In genomic region chr4:138216891-138217392, GRCm38 (mm10) we compare ENCODE assay signal across 8 mouse cellular contexts. TPM values are rescaled to one million over a fixed set of nuclear protein-coding genes. Genes with fewer than 3 reads are reported as not detected.
DNase-seq lines count a peak whose midpoint lies in the region; ATAC-seq and TF ChIP-seq lines count a peak whose summit lies in the region.

No protein-coding gene starts in this region.

- no peak for TF ChIP-seq RAD21 in MEL (IDR thresholded peaks at IDR 0.05; ENCODE audit: low read depth, low read length)

- H3K4me3 ChIP-seq in MEL (ENCODE audit: control insufficient read depth in 1 of 2, insufficient read depth in 1 of 2, low read depth in 2 of 2, low read length in 2 of 2) = peak overlapping the region; percentile 88 to 97
- peak overlapping the region; percentile 96 for H3K4me3 ChIP-seq in cerebellum, adult 2 months (replicated peaks; ENCODE audit: insufficient read depth, low read depth, low read length)
- peak overlapping the region; percentile 95 for H3K4me3 ChIP-seq in forebrain, postnatal 0 days (ENCODE audit: low read depth, low read length)
- H3K4me3 ChIP-seq in lung, embryonic 15.5 days = peak overlapping the region; percentile 98

- no peak; a peak in 1 of 6 replicates for TF ChIP-seq CTCF in MEL (IDR thresholded peaks at IDR 0.05 in 2 of 3, conservative IDR thresholded peaks at IDR 0.05 in 1 of 3; ENCODE audit: control insufficient read depth in 1 of 3, insufficient read depth in 1 of 3, low read depth in 2 of 3, low read length in 3 of 3, poor library complexity in 1 of 3, severe bottlenecking in 1 of 3)
- TF ChIP-seq CTCF in cerebellum, adult 2 months (IDR thresholded peaks at IDR 0.05; ENCODE audit: borderline replicate concordance, insufficient read depth, low read depth, low read length) = no peak
- TF ChIP-seq CTCF in forebrain, postnatal 0 days (IDR thresholded peaks at IDR 0.05; ENCODE audit: low read depth) = 0 out of 2 replicates have a peak, but pooled peaks have one; percentile 20

- peak overlapping the region; percentile 97 for H3K9ac ChIP-seq in MEL (ENCODE audit: control insufficient read depth, low read depth, low read length, poor library complexity, severe bottlenecking)
- peak overlapping the region; percentile 99 for H3K9ac ChIP-seq in forebrain, postnatal 0 days
- peak overlapping the region; percentile 99 for H3K9ac ChIP-seq in lung, embryonic 15.5 days

- TF ChIP-seq EP300 in MEL (IDR thresholded peaks at IDR 0.05; ENCODE audit: low read depth in 1 of 2, low read length in 2 of 2) = no peak

- H3K4me2 ChIP-seq in forebrain, postnatal 0 days (ENCODE audit: low read depth) = peak overlapping the region; percentile 71
- peak overlapping the region; percentile 77 for H3K4me2 ChIP-seq in lung, embryonic 15.5 days

- no peaks in the 10 kb centered on the region for H3K27me3 ChIP-seq in MEL (ENCODE audit: control insufficient read depth in 1 of 2, insufficient read depth in 2 of 2, low read length in 2 of 2)
- no peaks in the 10 kb centered on the region for H3K27me3 ChIP-seq in cerebellum, adult 2 months (ENCODE audit: control insufficient read depth, insufficient read depth, low read length)
- H3K27me3 ChIP-seq in forebrain, postnatal 0 days (ENCODE audit: insufficient read depth, low read length) = no peaks in the 10 kb centered on the region
- H3K27me3 ChIP-seq in lung, embryonic 15.5 days = no peaks in the 10 kb centered on the region

- ATAC-seq in forebrain, postnatal 0 days = peak; percentile 96
- peak; percentile 97 for ATAC-seq in lung, embryonic 15.5 days (ENCODE audit: borderline replicate concordance, extremely low read depth, low FRiP score, low TSS enrichment)

- H3K27ac ChIP-seq in MEL (ENCODE audit: control insufficient read depth, low read depth, low read length) = peak overlapping the region; percentile 74
- peak overlapping the region; percentile 98 for H3K27ac ChIP-seq in cerebellum, adult 2 months (ENCODE audit: insufficient read depth, low read length)
- H3K27ac ChIP-seq in forebrain, postnatal 0 days (ENCODE audit: low read depth, low read length) = peak overlapping the region; percentile 100
- peak overlapping the region; percentile 100 for H3K27ac ChIP-seq in lung, embryonic 15.5 days

- WGBS in cerebellum, adult 2 months = 2% methylated on average over 64 of the region's 68 CpGs
- WGBS in forebrain, postnatal 0 days = 0% methylated on average over 51 of the region's 68 CpGs
- WGBS in lung, embryonic 15.5 days = under 1% methylated on average over 52 of the region's 68 CpGs

- H3K79me2 ChIP-seq in MEL (ENCODE audit: control insufficient read depth, insufficient read depth, low read length, poor library complexity) = peaks cover 35% of the 10 kb centered on the region

- TF ChIP-seq POLR2A in MEL (IDR thresholded peaks at IDR 0.05; ENCODE audit: control insufficient read depth in 1 of 2, insufficient read depth in 1 of 2, low read depth in 1 of 2, low read length in 2 of 2, poor library complexity in 1 of 2) = peak in 1 of 2 experiments; percentile 53; a peak in 2 of 4 replicates
- peak; percentile 32; the same call in 1 of the 2 replicates for TF ChIP-seq POLR2A in cerebellum, adult 2 months (IDR thresholded peaks at IDR 0.05; ENCODE audit: borderline replicate concordance, insufficient read depth, low read length)

- H3K9me3 ChIP-seq in MEL (replicated peaks; ENCODE audit: insufficient read depth, low read length) = no peaks in the 10 kb centered on the region
- no peaks in the 10 kb centered on the region for H3K9me3 ChIP-seq in forebrain, postnatal 0 days (ENCODE audit: low read length)
- no peaks in the 10 kb centered on the region for H3K9me3 ChIP-seq in lung, embryonic 15.5 days

- H3K36me3 ChIP-seq in MEL (ENCODE audit: control insufficient read depth in 1 of 2, insufficient read depth in 2 of 2, low read length in 2 of 2) = peaks cover 14 to 17% of the 10 kb centered on the region in 2 experiments
- H3K36me3 ChIP-seq in forebrain, postnatal 0 days (ENCODE audit: insufficient read depth) = peaks cover 8% of the 10 kb centered on the region; the same call in 1 of the 2 replicates
- H3K36me3 ChIP-seq in lung, embryonic 15.5 days = peaks cover under 1% of the 10 kb centered on the region; the same call in 1 of the 2 replicates

- DNase-seq in MEL (ENCODE audit: low read depth, low spot score) = peak; percentile 98
- DNase-seq in cerebellum, adult 2 months = peak; percentile 98
- DNase-seq in forebrain, postnatal 0 days = peak; percentile 99
- peak; percentile 99 for DNase-seq in heart, postnatal 4 days
- peak; percentile 96 to 98 for DNase-seq in layer of hippocampus, adult 8-10 months (ENCODE audit: low spot score in 2 of 2)
- DNase-seq in ovary, adult 18-20 months (ENCODE audit: low spot score) = peak; percentile 97
- DNase-seq in thymus, postnatal 0 days (ENCODE audit: low spot score) = peak; percentile 98

- H3K4me1 ChIP-seq in MEL (ENCODE audit: control insufficient read depth in 1 of 2, insufficient read depth in 2 of 2, low read length in 2 of 2) = peaks cover 7 to 14% of the 10 kb centered on the region in 2 experiments
- peaks cover 9% of the 10 kb centered on the region for H3K4me1 ChIP-seq in cerebellum, adult 2 months (ENCODE audit: control insufficient read depth, insufficient read depth, low read length)
- peaks cover 19% of the 10 kb centered on the region for H3K4me1 ChIP-seq in forebrain, postnatal 0 days (ENCODE audit: insufficient read depth)
- peaks cover 28% of the 10 kb centered on the region for H3K4me1 ChIP-seq in lung, embryonic 15.5 days

TF ChIP-seq in MEL, 35 proteins besides CTCF, POLR2A, EP300 and RAD21 (continues in another document):
- TF ChIP-seq MAZ (IDR thresholded peaks at IDR 0.05; ENCODE audit: low read depth, low read length) = peak; percentile 50; the same call in 1 of the 2 replicates
- no peak for TF ChIP-seq UBTF (IDR thresholded peaks at IDR 0.05; ENCODE audit: borderline replicate concordance, insufficient read depth, low read depth, low read length)
- no peak for TF ChIP-seq TBP (IDR thresholded peaks at IDR 0.05; ENCODE audit: low read depth, low read length)
- no peak for TF ChIP-seq MAFK (IDR thresholded peaks at IDR 0.05; ENCODE audit: borderline replicate concordance, low read depth, low read length)
- peak; percentile 85; the same call in 1 of the 2 replicates for TF ChIP-seq SIN3A (IDR thresholded peaks at IDR 0.05; ENCODE audit: low read length)
- peak; percentile 32; the same call in 1 of the 2 replicates for TF ChIP-seq USF1 (IDR thresholded peaks at IDR 0.05; ENCODE audit: low read depth, low read length)
- peak; percentile 94 for TF ChIP-seq NRF1 (IDR thresholded peaks at IDR 0.05; ENCODE audit: insufficient read depth, low read depth, low read length, poor library complexity, severe bottlenecking)
- peak; percentile 89 for TF ChIP-seq HCFC1 (IDR thresholded peaks at IDR 0.05; ENCODE audit: low read depth, low read length)
- peak; percentile 80 for TF ChIP-seq ELF1 (IDR thresholded peaks at IDR 0.05; ENCODE audit: low read depth, low read length)
- peak; percentile 31; the same call in 1 of the 2 replicates for TF ChIP-seq CHD2 (IDR thresholded peaks at IDR 0.05; ENCODE audit: low read length)
- TF ChIP-seq ETS1 (IDR thresholded peaks at IDR 0.05; ENCODE audit: low read depth, low read length) = no peak
- no peak for TF ChIP-seq MYC (IDR thresholded peaks at IDR 0.05; ENCODE audit: low read depth, low read length)
- TF ChIP-seq MAX (IDR thresholded peaks at IDR 0.05; ENCODE audit: low read length) = peak; percentile 59; the same call in 1 of the 2 replicates
- TF ChIP-seq JUND (IDR thresholded peaks at IDR 0.05; ENCODE audit: low read depth, low read length) = no peak
- no peak for TF ChIP-seq ZKSCAN1 (IDR thresholded peaks at IDR 0.05; ENCODE audit: low read depth, low read length)

RNA-seq across cellular contexts. Expression of gene Hp1bp3, which starts 0.8 kb away (rescaled TPM):
- total RNA-seq in MEL (2012; rRNA removed) = 39.1 and 45.1 TPM in 2 replicates
- 10 to 100 TPM in 1 of 2 experiments, not detected in 1; 74.0 TPM for polyA plus RNA-seq in MEL (2012; ENCODE audit: insufficient read depth in 1 of 2, insufficient read length in 2 of 2, low read depth in 1 of 2, low replicate concordance in 2 of 2, missing spikeins in 1 of 2)
- polyA plus RNA-seq in cerebellum, adult 2 months (2012; rRNA removed) = 163 and 170 TPM in 2 replicates
- 186 and 209 TPM in 2 replicates for total RNA-seq in forebrain, postnatal 0 days (2014; rRNA removed)
- 209 and 217 TPM in 2 replicates for polyA plus RNA-seq in forebrain, postnatal 0 days (2015; fragmentation: Nextera tagmentation; extraction: Ambion mirVana)
- total RNA-seq in heart, postnatal 4 days (2021) = 100 to 1,000 TPM in 1 of 2 experiments, 10 to 100 TPM in 1; 93.7 to 102 TPM
- 100 to 1,000 TPM; 184 to 200 (median 196) TPM for total RNA-seq in layer of hippocampus, adult 8-10 months (2022)
- 143 and 149 TPM in 2 replicates for polyA plus RNA-seq in lung, embryonic 15.5 days (2015; fragmentation: Nextera tagmentation; extraction: Ambion mirVana)
- polyA plus RNA-seq in thymus, postnatal 0 days (2015; fragmentation: Nextera tagmentation; extraction: Ambion mirVana) = 155 and 173 TPM in 2 replicates

RNA-seq across cellular contexts. Expression of gene Sh2d5, which starts 33.3 kb away (rescaled TPM):
- 1.3 and 2.0 TPM in 2 replicates for total RNA-seq in MEL (2012; rRNA removed)
- polyA plus RNA-seq in MEL (2012; ENCODE audit: insufficient read depth in 1 of 2, insufficient read length in 2 of 2, low read depth in 1 of 2, low replicate concordance in 2 of 2, missing spikeins in 1 of 2) = 1 to 10 TPM in 1 of 2 experiments, not detected in 1; 2.8 TPM
- 38.9 and 40.8 TPM in 2 replicates for polyA plus RNA-seq in cerebellum, adult 2 months (2012; rRNA removed)
- 17.8 and 18.2 TPM in 2 replicates for total RNA-seq in forebrain, postnatal 0 days (2014; rRNA removed)
- polyA plus RNA-seq in forebrain, postnatal 0 days (2015; fragmentation: Nextera tagmentation; extraction: Ambion mirVana) = 10.8 and 13.8 TPM in 2 replicates
- under 1 TPM; 0.29 to 0.36 TPM for total RNA-seq in heart, postnatal 4 days (2021)
- 10 to 100 TPM; 52.0 to 60.0 (median 56.8) TPM for total RNA-seq in layer of hippocampus, adult 8-10 months (2022)
- 0.27 and 0.35 TPM in 2 replicates for polyA plus RNA-seq in lung, embryonic 15.5 days (2015; fragmentation: Nextera tagmentation; extraction: Ambion mirVana)
- polyA plus RNA-seq in thymus, postnatal 0 days (2015; fragmentation: Nextera tagmentation; extraction: Ambion mirVana) = 0.61 and 0.66 TPM in 2 replicates

RNA-seq across cellular contexts. Expression of gene Kif17, which starts 33.3 kb away (rescaled TPM):
- 0.23 and 0.54 TPM in 2 replicates for total RNA-seq in MEL (2012; rRNA removed)
- polyA plus RNA-seq in MEL (2012; ENCODE audit: insufficient read depth in 1 of 2, insufficient read length in 2 of 2, low read depth in 1 of 2, low replicate concordance in 2 of 2, missing spikeins in 1 of 2) = 1 to 10 TPM in 1 of 2 experiments, not detected in 1; 2.5 TPM
- 12.2 and 12.7 TPM in 2 replicates for polyA plus RNA-seq in cerebellum, adult 2 months (2012; rRNA removed)
- total RNA-seq in forebrain, postnatal 0 days (2014; rRNA removed) = 2.3 and 4.0 TPM in 2 replicates
- 2.6 and 4.2 TPM in 2 replicates for polyA plus RNA-seq in forebrain, postnatal 0 days (2015; fragmentation: Nextera tagmentation; extraction: Ambion mirVana)
- total RNA-seq in heart, postnatal 4 days (2021) = under 1 TPM; 0.14 to 0.23 TPM
- 10 to 100 TPM; 20.7 to 27.0 (median 23.2) TPM for total RNA-seq in layer of hippocampus, adult 8-10 months (2022)
- 3.0 and 3.9 TPM in 2 replicates for polyA plus RNA-seq in lung, embryonic 15.5 days (2015; fragmentation: Nextera tagmentation; extraction: Ambion mirVana)
- 0.60 and 0.78 TPM in 2 replicates for polyA plus RNA-seq in thymus, postnatal 0 days (2015; fragmentation: Nextera tagmentation; extraction: Ambion mirVana)

Comparison
In these comparisons a context has a peak if more than half of its experiments do, and no peak if none do; other contexts are left out.
1. Peak in every context shown above with its lines: DNase-seq, ATAC-seq, H3K4me3 ChIP-seq and H3K27ac ChIP-seq.